Mouse (Mus musculus) forebrain, postnatal 0 days (tissue): ENCODE data around the gene Rsu1. TPM values are rescaled to one million over a fixed set of nuclear protein-coding genes. Genes with fewer than 3 reads are reported as not detected.

Source experiments
- ATAC-seq: fragments of 200-750 bp; cut with Nextera tagmentation; 2 replicates; pipeline ENCODE4 v1.8.0; 2017; ENCODE audit warnings: mild to moderate bottlenecking, moderate library complexity
- DNase-seq: peaks from one replicate; pipeline ENCODE4 v3.0.0-alpha.2; 2015
- H3K27ac ChIP-seq: fragments of 300-500 bp; sonication (generic); 2 replicates; pipeline ENCODE4 v1.5.1; 2014; ENCODE audit warnings: low read depth, mild to moderate bottlenecking, antibody characterized with exemption, low read length, moderate library complexity, mixed read lengths
- H3K27me3 ChIP-seq: fragments of 300-500 bp; sonication (generic); 2 replicates; pipeline ENCODE4 v1.6.1; 2014; ENCODE audit warnings: mild to moderate bottlenecking, low read length, mixed read lengths; ENCODE audit not compliant: insufficient read depth
- H3K36me3 ChIP-seq: fragments of 300-500 bp; sonication (generic); 2 replicates; pipeline ENCODE4 v1.6.1; 2014; ENCODE audit warnings: mild to moderate bottlenecking, moderate library complexity; ENCODE audit not compliant: insufficient read depth
- H3K4me1 ChIP-seq: fragments of 300-500 bp; sonication (generic); 2 replicates; pipeline ENCODE4 v1.6.1; 2014; ENCODE audit warnings: antibody characterized with exemption; ENCODE audit not compliant: insufficient read depth
- H3K4me2 ChIP-seq: fragments of 300-500 bp; sonication (generic); 2 replicates; pipeline ENCODE4 v1.6.1; 2014; ENCODE audit warnings: low read depth, mild to moderate bottlenecking, moderate library complexity
- H3K4me3 ChIP-seq: fragments of 300-500 bp; sonication (generic); 2 replicates; pipeline ENCODE4 v1.5.1; 2014; ENCODE audit warnings: low read depth, low read length, mixed read lengths
- H3K9ac ChIP-seq: fragments of 300-500 bp; sonication (generic); 2 replicates; pipeline ENCODE4 v1.6.1; 2014; ENCODE audit warnings: mild to moderate bottlenecking
- H3K9me3 ChIP-seq: fragments of 300-500 bp; sonication (generic); 2 replicates; pipeline ENCODE4 v1.6.1; 2016; ENCODE audit warnings: low read length
- CTCF ChIP-seq: sonication (generic); IDR thresholded peaks from 2 replicates; pipeline ENCODE4 v1.5.1; 2016; ENCODE audit warnings: antibody characterized with exemption, control low read depth, low read depth
- WGBS: fragments of 180-500 bp; shearing (Covaris S2); extraction: QIAGEN DNeasy Blood & Tissue Kit; methylation state at CpG from one replicate; pipeline ENCODE4 v1.1.7; 2014; 5-methylcytosine and 5-hydroxymethylcytosine counted together
- polyA plus RNA-seq: library from polyadenylated mRNA; unstranded; fragments of >200 nt; fragmentation: Nextera tagmentation; extraction: Ambion mirVana; gene quantifications from 2 replicates; pipeline ENCODE4 v1.2.1, GENCODE M21; 2015
- total RNA-seq: library from RNA; depleted of rRNA; stranded (reverse); fragments of >200 nt; gene quantifications from 2 replicates; pipeline ENCODE4 v1.2.3, GENCODE M21; 2014

Rsu1 gene
- total and polyA plus RNA-seq, 2 experiments from 2014 or later, result 58.3 to 73.8 TPM

DNA sequence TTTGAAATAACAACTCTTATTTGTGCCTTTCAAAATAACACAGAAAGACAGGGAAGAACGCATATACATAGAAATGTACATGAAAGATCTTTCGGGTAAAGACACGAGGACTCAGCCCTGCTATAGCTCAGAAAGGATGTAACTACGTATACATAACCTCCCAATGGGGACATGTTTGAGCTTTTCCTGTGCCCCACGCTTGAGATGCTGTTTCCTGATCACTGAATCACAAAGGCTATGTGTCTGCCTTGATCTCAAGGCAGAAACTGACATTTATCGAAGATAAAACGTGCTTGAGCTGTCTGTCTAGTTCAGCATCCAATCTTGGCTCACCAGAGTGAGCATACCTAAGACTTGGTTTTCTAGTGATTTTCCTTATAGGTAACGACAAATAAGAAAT is 138.8 kb downstream of the Rsu1 start:
- ATAC-seq (no peak), DNase-seq (no peak)
- no peaks in the 10 kb centered on the region for H3K9me3 ChIP-seq
- H3K27ac ChIP-seq, result no peak overlapping the region
- no peak for TF ChIP-seq CTCF
- H3K36me3 ChIP-seq, result no peaks in the 10 kb centered on the region
- no peak overlapping the region for H3K9ac ChIP-seq
- H3K27me3 ChIP-seq, result no peaks in the 10 kb centered on the region
- no peak overlapping the region for H3K4me2 ChIP-seq
- 0 out of 2 replicates have a peak, but pooled peaks cover 2% of the 10 kb centered on the region for H3K4me1 ChIP-seq
- WGBS, result 86% methylated on average over 8 of the region's 8 CpGs
- no peak overlapping the region for H3K4me3 ChIP-seq

DNA sequence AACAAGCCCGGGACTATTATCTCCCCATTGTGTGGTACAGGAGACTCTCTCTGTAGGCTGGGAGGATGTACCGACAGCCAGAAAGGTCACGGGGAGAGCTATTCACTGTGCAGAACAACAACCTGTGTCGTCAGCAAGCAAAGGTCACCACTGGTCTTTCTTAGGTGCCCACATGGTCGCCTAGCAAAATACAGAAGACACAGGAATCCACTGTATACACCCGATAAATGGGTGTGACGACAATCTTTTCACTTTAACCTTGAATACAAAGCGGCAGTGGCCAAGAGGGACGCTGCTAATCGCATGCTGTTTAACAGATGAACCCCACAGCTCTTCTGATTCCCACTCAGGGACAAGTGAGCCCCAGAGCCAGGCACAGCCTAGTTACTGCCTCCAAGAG is 141.4 kb downstream of the Rsu1 start:
- H3K4me2 ChIP-seq, result 0 out of 2 replicates have a peak overlapping the region, but pooled peaks have one; percentile 33
- no peak overlapping the region for H3K27ac ChIP-seq
- H3K27me3 ChIP-seq, result no peaks in the 10 kb centered on the region
- WGBS, result 52% methylated on average over 10 of the region's 10 CpGs
- 0 out of 2 replicates have a peak, but pooled peaks cover 2% of the 10 kb centered on the region for H3K4me1 ChIP-seq
- DNase-seq (no peak), ATAC-seq (peak; percentile 53; the same call in 1 of the 2 replicates)
- no peaks in the 10 kb centered on the region for H3K36me3 ChIP-seq
- H3K4me3 ChIP-seq, result no peak overlapping the region
- no peaks in the 10 kb centered on the region for H3K9me3 ChIP-seq
- TF ChIP-seq CTCF, result no peak
- no peak overlapping the region for H3K9ac ChIP-seq

DNA sequence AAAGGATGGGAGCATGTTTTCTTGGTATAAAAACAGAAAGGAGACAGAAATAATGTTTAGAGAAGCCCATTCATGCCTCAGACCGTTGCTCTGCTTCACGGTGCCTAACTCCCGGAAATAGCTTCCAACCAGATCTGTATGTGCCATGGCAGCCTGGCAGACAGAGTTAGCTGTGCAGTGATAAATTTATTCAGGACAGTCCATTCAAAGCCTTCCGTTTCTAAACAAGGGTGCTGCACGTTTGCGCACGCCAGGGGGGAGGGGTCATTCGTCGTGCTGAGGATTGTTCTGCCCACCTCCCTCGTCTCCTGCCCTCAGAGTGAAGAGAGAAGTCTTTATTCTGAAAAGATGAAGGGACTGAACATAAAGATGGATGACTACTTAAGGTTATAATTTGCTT is 141.9 kb downstream of the Rsu1 start:
- Histone ChIP-seq H3K4me3 (no peak overlapping the region), H3K4me1 (0 out of 2 replicates have a peak, but pooled peaks cover 2% of the 10 kb centered on the region), H3K4me2 (peak overlapping the region; percentile 33), H3K27me3 (no peaks in the 10 kb centered on the region), H3K27ac (no peak overlapping the region), H3K36me3 (no peaks in the 10 kb centered on the region), H3K9me3 (no peaks in the 10 kb centered on the region), H3K9ac (no peak overlapping the region; the same call in 1 of the 2 replicates)
- TF ChIP-seq CTCF, result no peak
- peak; percentile 66 for ATAC-seq
- DNase-seq, result peak; percentile 12
- 27% methylated on average over 10 of the region's 10 CpGs for WGBS

DNA sequence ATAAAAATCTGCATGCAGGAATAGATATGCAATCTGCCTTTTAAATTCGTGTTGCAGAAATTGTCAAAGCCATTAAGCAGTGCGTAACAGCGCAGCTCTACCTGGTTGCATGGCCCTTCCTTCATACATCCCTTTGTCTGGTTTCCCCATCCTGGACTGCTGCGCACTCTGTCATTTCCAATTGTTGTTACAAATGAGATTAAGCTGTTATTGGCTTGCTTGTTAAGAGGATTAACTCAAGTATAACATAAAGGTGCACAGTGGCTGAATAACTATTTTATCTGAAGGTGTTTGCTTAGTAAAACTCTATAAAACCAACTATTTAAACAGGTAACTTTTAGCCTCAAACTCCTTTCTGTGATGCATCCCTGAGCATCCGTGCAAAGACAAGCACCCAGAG is 150.8 kb downstream of the Rsu1 start:
- DNase-seq, result no peak
- WGBS, result 70% methylated on average over 5 of the region's 5 CpGs
- H3K36me3 ChIP-seq, result no peaks in the 10 kb centered on the region

DNA sequence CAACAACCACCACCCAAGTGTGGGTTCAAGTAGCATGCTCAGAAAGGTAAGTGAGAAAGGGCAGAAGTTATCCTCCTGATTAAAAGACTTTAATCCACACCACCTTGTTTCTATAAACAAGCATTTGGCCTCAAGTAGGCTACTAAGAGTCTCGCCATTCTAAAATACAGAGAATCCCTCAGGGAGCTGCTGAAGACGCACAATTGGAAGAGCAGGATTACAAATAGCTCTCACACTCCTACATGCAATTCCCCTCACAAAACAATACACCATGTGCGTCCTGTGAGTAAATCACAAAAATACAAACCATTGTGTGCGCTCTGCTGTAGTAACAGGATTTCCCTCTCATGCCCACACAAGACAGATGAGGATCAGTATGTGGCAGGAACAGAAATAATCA is 153.3 kb downstream of the Rsu1 start:
- WGBS, result 74% methylated on average over 4 of the region's 4 CpGs
- no peaks in the 10 kb centered on the region for H3K27me3 ChIP-seq
- TF ChIP-seq CTCF, result no peak
- H3K9me3 ChIP-seq, result no peaks in the 10 kb centered on the region
- no peak for ATAC-seq
- no peaks in the 10 kb centered on the region for H3K4me1 ChIP-seq
- no peak overlapping the region for H3K9ac ChIP-seq
- no peak overlapping the region for H3K4me2 ChIP-seq
- no peak overlapping the region for H3K4me3 ChIP-seq
- no peak for DNase-seq
- H3K36me3 ChIP-seq, result no peaks in the 10 kb centered on the region
- no peak overlapping the region for H3K27ac ChIP-seq

More for the DNA sequence above, 150.8 kb downstream of the Rsu1 start:
- TF ChIP-seq CTCF, result no peak
- ATAC-seq, result no peak
- Histone ChIP-seq H3K4me3 (no peak overlapping the region), H3K9ac (no peak overlapping the region), H3K9me3 (no peaks in the 10 kb centered on the region), H3K27me3 (no peaks in the 10 kb centered on the region), H3K4me1 (no peaks in the 10 kb centered on the region), H3K27ac (no peak overlapping the region), H3K4me2 (no peak overlapping the region)

DNA sequence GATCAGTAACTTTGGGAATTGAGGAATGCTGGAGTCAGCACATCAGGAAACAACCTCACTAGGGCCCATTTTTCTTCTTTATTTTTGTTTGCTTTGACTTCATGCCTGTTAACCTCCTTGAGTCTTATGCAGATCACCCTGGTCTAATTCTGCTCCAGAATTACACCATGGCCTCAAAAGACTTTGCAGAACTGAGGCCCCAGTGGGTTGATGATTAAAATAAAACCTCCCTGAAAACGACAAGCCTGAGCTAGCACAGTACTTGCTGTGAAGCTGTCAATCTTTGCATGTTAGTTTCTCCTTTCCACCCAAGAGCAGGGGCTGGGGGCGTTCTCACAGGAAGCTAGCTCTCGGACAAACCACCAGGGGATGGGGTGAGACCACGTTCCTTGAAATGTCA is 164.7 kb downstream of the Rsu1 start:
- 40% methylated on average over 4 of the region's 4 CpGs for WGBS
- no peaks in the 10 kb centered on the region for H3K36me3 ChIP-seq
- no peak for ATAC-seq
- H3K4me2 ChIP-seq, result no peak overlapping the region
- H3K27ac ChIP-seq, result no peak overlapping the region
- H3K4me3 ChIP-seq, result no peak overlapping the region
- H3K9ac ChIP-seq, result no peak overlapping the region
- no peak for TF ChIP-seq CTCF
- H3K9me3 ChIP-seq, result no peaks in the 10 kb centered on the region
- no peaks in the 10 kb centered on the region for H3K4me1 ChIP-seq
- DNase-seq, result no peak
- H3K27me3 ChIP-seq, result no peaks in the 10 kb centered on the region

DNA sequence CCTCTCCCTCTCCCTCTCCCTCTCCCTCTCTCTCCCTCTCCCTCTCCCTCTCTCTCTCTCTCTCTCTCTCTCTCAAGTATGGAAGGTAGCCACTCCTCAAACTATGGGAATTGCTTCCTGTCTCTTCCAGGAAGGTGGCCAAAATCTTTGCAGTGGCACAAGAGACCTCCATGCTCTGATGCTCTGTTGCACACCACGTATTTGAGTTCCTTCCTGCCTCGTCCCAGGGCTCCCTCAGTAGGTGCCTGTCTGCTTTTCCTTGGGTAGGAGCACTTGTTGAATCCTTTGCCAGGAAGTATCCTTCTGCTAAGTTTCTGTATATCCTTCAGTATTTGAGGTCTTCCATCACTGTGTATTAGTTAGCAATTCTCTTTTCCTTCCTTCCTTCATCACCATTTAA is 166.8 kb downstream of the Rsu1 start:
- DNase-seq (no peak), ATAC-seq (no peak)
- Histone ChIP-seq H3K4me2 (no peak overlapping the region), H3K27me3 (no peaks in the 10 kb centered on the region), H3K9me3 (no peaks in the 10 kb centered on the region), H3K4me1 (no peaks in the 10 kb centered on the region), H3K4me3 (no peak overlapping the region), H3K36me3 (no peaks in the 10 kb centered on the region), H3K27ac (no peak overlapping the region), H3K9ac (no peak overlapping the region)
- WGBS, result 37% methylated on average over 2 of the region's 2 CpGs
- TF ChIP-seq CTCF, result no peak
